Mouse (Mus musculus): Measurements from ENCODE around the gene Yipf2. TPM values are rescaled to one million over a fixed set of nuclear protein-coding genes. Genes with fewer than 3 reads are reported as not detected.
A peak's percentile ranks its signal among the peaks of the same experiment; 100 is the strongest.
"Not testable (repeated sequence)": the region's sequence is repeated elsewhere in the genome, so short reads cannot be mapped to it uniquely, and the experiment has no call there.

Yipf2 gene
- polyA plus RNA-seq, 1 experiment from 2014 or later: 34.0 TPM

- Histone ChIP-seq H3K9me3 (replicated peaks; ENCODE audit: control insufficient read depth, low read length) (no peaks in the 10 kb centered on the region), H3K4me3 (replicated peaks; ENCODE audit: low read length) (no peak overlapping the region)
- WGBS: 81% methylated on average over 6 of the region's 6 CpGs
Measured at GRCm38 (mm10) chr9:21555198-21555742, 37.4 kb downstream of the Yipf2 start.

GRCm38 (mm10) chr9:21553607-21554273, 38.9 kb downstream of the Yipf2 start:
- WGBS: 76% methylated on average over 6 of the region's 6 CpGs
- Histone ChIP-seq H3K27ac (ENCODE audit: low read length) (no peak overlapping the region), H3K9ac (ENCODE audit: low read length) (no peak overlapping the region)

More at GRCm38 (mm10) chr9:21555198-21555742, 37.4 kb downstream of the Yipf2 start:
- Histone ChIP-seq H3K27ac (ENCODE audit: low read length) (no peak overlapping the region), H3K9ac (ENCODE audit: low read length) (no peak overlapping the region), H3K4me1 (ENCODE audit: control insufficient read depth, insufficient read depth, low read length) (peaks cover 3% of the 10 kb centered on the region; the same call in 1 of the 2 replicates), H3K4me2 (ENCODE audit: low read depth, low read length) (no peak overlapping the region), H3K27me3 (ENCODE audit: control insufficient read depth, insufficient read depth, low read length) (no peaks in the 10 kb centered on the region), H3K36me3 (ENCODE audit: control insufficient read depth, insufficient read depth, low read length) (peaks cover 9% of the 10 kb centered on the region; the same call in 1 of the 2 replicates)
- no peak for ATAC-seq (ENCODE audit: insufficient read depth, low FRiP score)

GRCm38 (mm10) chr9:21551049-21551448, 41.6 kb downstream of the Yipf2 start:
- H3K27ac ChIP-seq (ENCODE audit: low read length): no peak overlapping the region
- no peaks in the 10 kb centered on the region for H3K9me3 ChIP-seq (replicated peaks; ENCODE audit: control insufficient read depth, low read length)
- H3K9ac ChIP-seq (ENCODE audit: low read length): no peak overlapping the region
- peaks cover 10% of the 10 kb centered on the region; the same call in 1 of the 2 replicates for H3K36me3 ChIP-seq (ENCODE audit: control insufficient read depth, insufficient read depth, low read length)
- WGBS: 98% methylated on average over 2 of the region's 2 CpGs
- ATAC-seq (ENCODE audit: insufficient read depth, low FRiP score): no peak
- no peak overlapping the region for H3K4me3 ChIP-seq (replicated peaks; ENCODE audit: low read length)
- H3K27me3 ChIP-seq (ENCODE audit: control insufficient read depth, insufficient read depth, low read length): no peaks in the 10 kb centered on the region
- H3K4me2 ChIP-seq (ENCODE audit: low read depth, low read length): no peak overlapping the region
- H3K4me1 ChIP-seq (ENCODE audit: control insufficient read depth, insufficient read depth, low read length): peaks cover 13% of the 10 kb centered on the region

More at GRCm38 (mm10) chr9:21553607-21554273, 38.9 kb downstream of the Yipf2 start:
- Histone ChIP-seq H3K4me1 (ENCODE audit: control insufficient read depth, insufficient read depth, low read length) (peaks cover 6% of the 10 kb centered on the region), H3K36me3 (ENCODE audit: control insufficient read depth, insufficient read depth, low read length) (peaks cover 10% of the 10 kb centered on the region; the same call in 1 of the 2 replicates), H3K9me3 (replicated peaks; ENCODE audit: control insufficient read depth, low read length) (no peaks in the 10 kb centered on the region), H3K4me2 (ENCODE audit: low read depth, low read length) (no peak overlapping the region), H3K4me3 (replicated peaks; ENCODE audit: low read length) (no peak overlapping the region), H3K27me3 (ENCODE audit: control insufficient read depth, insufficient read depth, low read length) (no peaks in the 10 kb centered on the region)
- no peak for ATAC-seq (ENCODE audit: insufficient read depth, low FRiP score)

GRCm38 (mm10) chr9:21547075-21547941, 45.3 kb downstream of the Yipf2 start:
- peak; percentile 3; the same call in 1 of the 2 replicates for ATAC-seq (ENCODE audit: insufficient read depth, low FRiP score)
- H3K9ac ChIP-seq (ENCODE audit: low read length): peak overlapping the region; percentile 94
- H3K27ac ChIP-seq (ENCODE audit: low read length): peak overlapping the region; percentile 98
- peaks cover 26% of the 10 kb centered on the region for H3K4me1 ChIP-seq (ENCODE audit: control insufficient read depth, insufficient read depth, low read length)
- H3K9me3 ChIP-seq (replicated peaks; ENCODE audit: control insufficient read depth, low read length): no peaks in the 10 kb centered on the region
- under 1% methylated on average over 59 of the region's 66 CpGs for WGBS
- H3K27me3 ChIP-seq (ENCODE audit: control insufficient read depth, insufficient read depth, low read length): no peaks in the 10 kb centered on the region
- H3K36me3 ChIP-seq (ENCODE audit: control insufficient read depth, insufficient read depth, low read length): peaks cover 7% of the 10 kb centered on the region; the same call in 1 of the 2 replicates
- H3K4me3 ChIP-seq (replicated peaks; ENCODE audit: low read length): peak overlapping the region; percentile 79
- H3K4me2 ChIP-seq (ENCODE audit: low read depth, low read length): peak overlapping the region; percentile 82

GRCm38 (mm10) chr9:21546789-21547074, 45.9 kb downstream of the Yipf2 start, which contains the start of gene Carm1:
Gene Carm1 (plus strand): TSS chr9:21546894.
- Histone ChIP-seq H3K4me2 (ENCODE audit: low read depth, low read length) (peak within 1 kb of the TSS; percentile 82), H3K36me3 (ENCODE audit: control insufficient read depth, insufficient read depth, low read length) (peaks cover 7% of the 10 kb centered on the region; the same call in 1 of the 2 replicates), H3K4me1 (ENCODE audit: control insufficient read depth, insufficient read depth, low read length) (peaks cover 26% of the 10 kb centered on the region), H3K27ac (ENCODE audit: low read length) (peak within 1 kb of the TSS; percentile 98), H3K27me3 (ENCODE audit: control insufficient read depth, insufficient read depth, low read length) (no peaks in the 10 kb centered on the region), H3K9me3 (replicated peaks; ENCODE audit: control insufficient read depth, low read length) (no peaks in the 10 kb centered on the region), H3K4me3 (replicated peaks; ENCODE audit: low read length) (peak within 1 kb of the TSS; percentile 79), H3K9ac (ENCODE audit: low read length) (peak within 1 kb of the TSS; percentile 94)
- WGBS: under 1% methylated on average over 39 of the region's 52 CpGs
- no peak for ATAC-seq (ENCODE audit: insufficient read depth, low FRiP score)

- Histone ChIP-seq H3K4me2 (ENCODE audit: low read depth, low read length) (peak overlapping the region; percentile 51), H3K36me3 (ENCODE audit: control insufficient read depth, insufficient read depth, low read length) (0 out of 2 replicates have a peak, but pooled peaks cover 7% of the 10 kb centered on the region), H3K4me1 (ENCODE audit: control insufficient read depth, insufficient read depth, low read length) (peaks cover 26% of the 10 kb centered on the region), H3K27ac (ENCODE audit: low read length) (peak overlapping the region; percentile 98), H3K9ac (ENCODE audit: low read length) (peak overlapping the region; percentile 94), H3K9me3 (replicated peaks; ENCODE audit: control insufficient read depth, low read length) (no peaks in the 10 kb centered on the region), H3K27me3 (ENCODE audit: control insufficient read depth, insufficient read depth, low read length) (no peaks in the 10 kb centered on the region), H3K4me3 (replicated peaks; ENCODE audit: low read length) (peak overlapping the region; percentile 79)
- under 1% methylated on average over 67 of the region's 67 CpGs for WGBS
- peak; percentile 94 for ATAC-seq (ENCODE audit: insufficient read depth, low FRiP score)
Measured at GRCm38 (mm10) chr9:21545916-21546788, 46.5 kb downstream of the Yipf2 start.

- Histone ChIP-seq H3K27me3 (ENCODE audit: control insufficient read depth, insufficient read depth, low read length) (no peaks in the 10 kb centered on the region), H3K27ac (ENCODE audit: low read length) (peak overlapping the region; percentile 98), H3K9ac (ENCODE audit: low read length) (peak overlapping the region; percentile 82), H3K36me3 (ENCODE audit: control insufficient read depth, insufficient read depth, low read length) (0 out of 2 replicates have a peak, but pooled peaks cover 3% of the 10 kb centered on the region), H3K9me3 (replicated peaks; ENCODE audit: control insufficient read depth, low read length) (no peaks in the 10 kb centered on the region), H3K4me3 (replicated peaks; ENCODE audit: low read length) (peak overlapping the region; percentile 79), H3K4me1 (ENCODE audit: control insufficient read depth, insufficient read depth, low read length) (peaks cover 26% of the 10 kb centered on the region), H3K4me2 (ENCODE audit: low read depth, low read length) (peak overlapping the region; percentile 51)
- peak; percentile 82 for ATAC-seq (ENCODE audit: insufficient read depth, low FRiP score)
- 13% methylated on average over 9 of the region's 9 CpGs for WGBS
Measured at GRCm38 (mm10) chr9:21545351-21545915, 47.2 kb downstream of the Yipf2 start.

GRCm38 (mm10) chr9:21542001-21542400, 50.6 kb downstream of the Yipf2 start:
- WGBS: 90% methylated on average over 2 of the region's 2 CpGs
- H3K36me3 ChIP-seq (ENCODE audit: control insufficient read depth, insufficient read depth, low read length); H3K9ac ChIP-seq (ENCODE audit: low read length); H3K4me2 ChIP-seq (ENCODE audit: low read depth, low read length); H3K4me3 ChIP-seq (replicated peaks; ENCODE audit: low read length); H3K27me3 ChIP-seq (ENCODE audit: control insufficient read depth, insufficient read depth, low read length); H3K9me3 ChIP-seq (replicated peaks; ENCODE audit: control insufficient read depth, low read length); H3K27ac ChIP-seq (ENCODE audit: low read length); ATAC-seq (ENCODE audit: insufficient read depth, low FRiP score): not testable (repeated sequence)
- peaks cover 13% of the 10 kb centered on the region for H3K4me1 ChIP-seq (ENCODE audit: control insufficient read depth, insufficient read depth, low read length)
